ENCODE assay signal across 8 mouse cellular contexts in genomic region chr19:6236053-6236441, GRCm38 (mm10). TPM values are rescaled to one million over a fixed set of nuclear protein-coding genes. Genes with fewer than 3 reads are reported as not detected.
DNase-seq lines count a peak whose midpoint lies in the region; ATAC-seq and TF ChIP-seq lines count a peak whose summit lies in the region.

No protein-coding gene starts in this region.

- no peaks in the 10 kb centered on the region for H3K9me3 ChIP-seq in embryonic facial prominence, embryonic 15.5 days (replicated peaks)
- H3K9me3 ChIP-seq in limb, embryonic 14.5 days (ENCODE audit: control insufficient read depth, low read length): no peaks in the 10 kb centered on the region
- no peaks in the 10 kb centered on the region for H3K9me3 ChIP-seq in midbrain, postnatal 0 days (ENCODE audit: low read length)

- H3K4me2 ChIP-seq in embryonic facial prominence, embryonic 15.5 days (replicated peaks): peak overlapping the region; percentile 83
- H3K4me2 ChIP-seq in limb, embryonic 14.5 days (replicated peaks; ENCODE audit: low read depth, low read length, severe bottlenecking): peak overlapping the region; percentile 91
- H3K4me2 ChIP-seq in midbrain, postnatal 0 days (ENCODE audit: low read depth, low read length, poor library complexity, severe bottlenecking): peak overlapping the region; percentile 89

- H3K4me1 ChIP-seq in bone marrow, adult 2 months (ENCODE audit: control insufficient read depth, insufficient read depth, low read length): peaks cover 2% of the 10 kb centered on the region; the same call in 1 of the 2 replicates
- H3K4me1 ChIP-seq in embryonic facial prominence, embryonic 15.5 days: peaks cover 17% of the 10 kb centered on the region
- peaks cover 9% of the 10 kb centered on the region for H3K4me1 ChIP-seq in limb, embryonic 14.5 days (ENCODE audit: control insufficient read depth, insufficient read depth, low read length)
- peaks cover 11% of the 10 kb centered on the region for H3K4me1 ChIP-seq in midbrain, postnatal 0 days (ENCODE audit: insufficient read depth, low read length)

- no peak for TF ChIP-seq CTCF in bone marrow, adult 2 months (IDR thresholded peaks at IDR 0.05; ENCODE audit: control insufficient read depth, insufficient read depth, low read length)
- no peak for TF ChIP-seq CTCF in midbrain, postnatal 0 days (IDR thresholded peaks at IDR 0.05)

- peak; percentile 95 for DNase-seq in 3T3-L1 (ENCODE audit: low read depth, low spot score)
- peak; percentile 93 for DNase-seq in heart, adult 8-10 months (ENCODE audit: low spot score)
- DNase-seq in kidney, adult 9 months: peak; percentile 95
- DNase-seq in limb, embryonic 14.5 days (ENCODE audit: low spot score): peak; percentile 91
- peak; percentile 97 for DNase-seq in midbrain, postnatal 0 days (ENCODE audit: low spot score)
- peak; percentile 76 to 81 for DNase-seq in spleen, postnatal 14 days (ENCODE audit: low spot score in 2 of 2)

- peaks cover 23% of the 10 kb centered on the region for H3K36me3 ChIP-seq in embryonic facial prominence, embryonic 15.5 days
- H3K36me3 ChIP-seq in limb, embryonic 14.5 days (ENCODE audit: control insufficient read depth, insufficient read depth, low read length): peaks cover 25% of the 10 kb centered on the region
- H3K36me3 ChIP-seq in midbrain, postnatal 0 days (ENCODE audit: insufficient read depth, low read length): peaks cover 25% of the 10 kb centered on the region

- WGBS in bone marrow, adult 2 months: 0% methylated on average over 9 of the region's 9 CpGs
- 1% methylated on average over 9 of the region's 9 CpGs for WGBS in embryonic facial prominence, embryonic 15.5 days
- 0% methylated on average over 9 of the region's 9 CpGs for WGBS in limb, embryonic 14.5 days
- WGBS in midbrain, postnatal 0 days: 0% methylated on average over 9 of the region's 9 CpGs

- TF ChIP-seq POLR2A in bone marrow, adult 2 months (IDR thresholded peaks at IDR 0.05; ENCODE audit: borderline replicate concordance, control insufficient read depth, low read depth, low read length): no peak
- TF ChIP-seq POLR2A in limb, embryonic 14.5 days (IDR thresholded peaks at IDR 0.05; ENCODE audit: borderline replicate concordance, extremely low read depth, insufficient read depth, insufficient read length): no peak

- H3K9ac ChIP-seq in embryonic facial prominence, embryonic 15.5 days: peak overlapping the region; percentile 73
- peak overlapping the region; percentile 72 for H3K9ac ChIP-seq in limb, embryonic 14.5 days (ENCODE audit: low read depth, low read length, severe bottlenecking)
- peak overlapping the region; percentile 94 for H3K9ac ChIP-seq in midbrain, postnatal 0 days (replicated peaks; ENCODE audit: low read length, poor library complexity, severe bottlenecking)

- H3K4me3 ChIP-seq in bone marrow, adult 2 months (replicated peaks; ENCODE audit: control insufficient read depth, low read depth, low read length): peak overlapping the region; percentile 82
- H3K4me3 ChIP-seq in embryonic facial prominence, embryonic 15.5 days (replicated peaks): peak overlapping the region; percentile 82
- H3K4me3 ChIP-seq in limb, embryonic 14.5 days (replicated peaks; ENCODE audit: low read length): peak overlapping the region; percentile 83
- H3K4me3 ChIP-seq in midbrain, postnatal 0 days (ENCODE audit: low read depth, low read length): peak overlapping the region; percentile 92

- H3K27me3 ChIP-seq in embryonic facial prominence, embryonic 15.5 days: no peaks in the 10 kb centered on the region
- no peaks in the 10 kb centered on the region for H3K27me3 ChIP-seq in limb, embryonic 14.5 days (ENCODE audit: control insufficient read depth, insufficient read depth, low read length)
- no peaks in the 10 kb centered on the region for H3K27me3 ChIP-seq in midbrain, postnatal 0 days (ENCODE audit: insufficient read depth, low read length)

- peak overlapping the region; percentile 94 for H3K27ac ChIP-seq in bone marrow, adult 2 months (ENCODE audit: control insufficient read depth, insufficient read depth, low read depth, low read length, poor library complexity)
- peak overlapping the region; percentile 99 for H3K27ac ChIP-seq in embryonic facial prominence, embryonic 15.5 days (replicated peaks)
- peak overlapping the region; percentile 93 for H3K27ac ChIP-seq in limb, embryonic 14.5 days (replicated peaks; ENCODE audit: low read depth, low read length)
- H3K27ac ChIP-seq in midbrain, postnatal 0 days (ENCODE audit: low read depth, low read length): peak overlapping the region; percentile 89

- peak; percentile 91 for ATAC-seq in embryonic facial prominence, embryonic 15.5 days (ENCODE audit: insufficient number of reproducible peaks, low FRiP score, low TSS enrichment, low read depth)
- peak; percentile 90 for ATAC-seq in limb, embryonic 14.5 days (ENCODE audit: low FRiP score, low read depth)
- peak; percentile 91 for ATAC-seq in midbrain, postnatal 0 days (ENCODE audit: low FRiP score)

RNA-seq across cellular contexts. Expression of gene Ppp2r5b, which starts 0.4 kb away (rescaled TPM):
- 21.0 and 43.9 TPM in 2 replicates for polyA plus RNA-seq in bone marrow, adult 2 months (2011; ENCODE audit: insufficient read depth, insufficient read length, low replicate concordance, missing spikeins)
- 39.2 and 39.7 TPM in 2 replicates for polyA plus RNA-seq in embryonic facial prominence, embryonic 15.5 days (2015; fragmentation: Nextera tagmentation; extraction: Ambion mirVana)
- 10 to 100 TPM; 32.9 to 35.9 (median 34.4) TPM for total RNA-seq in heart, adult 8-10 months (2022)
- 45.0 and 48.1 TPM in 2 replicates for polyA plus RNA-seq in limb, embryonic 14.5 days (2012; rRNA removed)
- polyA plus RNA-seq in limb, embryonic 14.5 days (2014; fragmentation: Nextera tagmentation; extraction: Ambion mirVana): 27.5 and 27.8 TPM in 2 replicates
- 248 and 256 TPM in 2 replicates for total RNA-seq in midbrain, postnatal 0 days (2014; rRNA removed)
- 177 and 189 TPM in 2 replicates for polyA plus RNA-seq in midbrain, postnatal 0 days (2015; fragmentation: Nextera tagmentation; extraction: Ambion mirVana)

RNA-seq across cellular contexts. Expression of gene Atg2a, which starts 5.4 kb away (rescaled TPM):
- polyA plus RNA-seq in bone marrow, adult 2 months (2011; ENCODE audit: insufficient read depth, insufficient read length, low replicate concordance, missing spikeins): 17.0 and 36.4 TPM in 2 replicates
- 10.3 and 11.0 TPM in 2 replicates for polyA plus RNA-seq in embryonic facial prominence, embryonic 15.5 days (2015; fragmentation: Nextera tagmentation; extraction: Ambion mirVana)
- 10 to 100 TPM; 22.3 to 28.0 (median 25.8) TPM for total RNA-seq in heart, adult 8-10 months (2022)
- polyA plus RNA-seq in limb, embryonic 14.5 days (2012; rRNA removed): 18.3 and 25.7 TPM in 2 replicates
- polyA plus RNA-seq in limb, embryonic 14.5 days (2014; fragmentation: Nextera tagmentation; extraction: Ambion mirVana): 10.6 and 14.6 TPM in 2 replicates
- total RNA-seq in midbrain, postnatal 0 days (2014; rRNA removed): 34.3 and 38.2 TPM in 2 replicates
- polyA plus RNA-seq in midbrain, postnatal 0 days (2015; fragmentation: Nextera tagmentation; extraction: Ambion mirVana): 9.6 and 9.7 TPM in 2 replicates

RNA-seq across cellular contexts. Expression of gene Gpha2, which starts 9.9 kb away (rescaled TPM):
- polyA plus RNA-seq in bone marrow, adult 2 months (2011; ENCODE audit: insufficient read depth, insufficient read length, low replicate concordance, missing spikeins): not detected in 2 replicates
- 2.5 and 3.3 TPM in 2 replicates for polyA plus RNA-seq in embryonic facial prominence, embryonic 15.5 days (2015; fragmentation: Nextera tagmentation; extraction: Ambion mirVana)
- not detected for total RNA-seq in heart, adult 8-10 months (2022)
- polyA plus RNA-seq in limb, embryonic 14.5 days (2012; rRNA removed): 1.5 and 2.7 TPM in 2 replicates
- polyA plus RNA-seq in limb, embryonic 14.5 days (2014; fragmentation: Nextera tagmentation; extraction: Ambion mirVana): 1.2 and 2.3 TPM in 2 replicates
- total RNA-seq in midbrain, postnatal 0 days (2014; rRNA removed): not detected in 2 replicates
- polyA plus RNA-seq in midbrain, postnatal 0 days (2015; fragmentation: Nextera tagmentation; extraction: Ambion mirVana): 0.31 TPM in 1 of 2 replicates, not detected in the other

RNA-seq across cellular contexts. Expression of gene Ehd1, which starts 40.5 kb away (rescaled TPM):
- 40.0 and 63.1 TPM in 2 replicates for polyA plus RNA-seq in bone marrow, adult 2 months (2011; ENCODE audit: insufficient read depth, insufficient read length, low replicate concordance, missing spikeins)
- 77.2 and 83.5 TPM in 2 replicates for polyA plus RNA-seq in embryonic facial prominence, embryonic 15.5 days (2015; fragmentation: Nextera tagmentation; extraction: Ambion mirVana)
- 10 to 100 TPM; 88.7 to 99.1 (median 92.3) TPM for total RNA-seq in heart, adult 8-10 months (2022)
- polyA plus RNA-seq in limb, embryonic 14.5 days (2012; rRNA removed): 160 and 232 TPM in 2 replicates
- 68.7 and 81.8 TPM in 2 replicates for polyA plus RNA-seq in limb, embryonic 14.5 days (2014; fragmentation: Nextera tagmentation; extraction: Ambion mirVana)
- 117 and 139 TPM in 2 replicates for total RNA-seq in midbrain, postnatal 0 days (2014; rRNA removed)
- 73.0 and 74.0 TPM in 2 replicates for polyA plus RNA-seq in midbrain, postnatal 0 days (2015; fragmentation: Nextera tagmentation; extraction: Ambion mirVana)

RNA-seq across cellular contexts. Expression of gene Majin, which starts 51.9 kb away (rescaled TPM):
- polyA plus RNA-seq in bone marrow, adult 2 months (2011; ENCODE audit: insufficient read depth, insufficient read length, low replicate concordance, missing spikeins): not detected in 2 replicates
- 0.11 and 0.13 TPM in 2 replicates for polyA plus RNA-seq in embryonic facial prominence, embryonic 15.5 days (2015; fragmentation: Nextera tagmentation; extraction: Ambion mirVana)
- not detected for total RNA-seq in heart, adult 8-10 months (2022)
- polyA plus RNA-seq in limb, embryonic 14.5 days (2012; rRNA removed): 0.05 and 0.09 TPM in 2 replicates
- polyA plus RNA-seq in limb, embryonic 14.5 days (2014; fragmentation: Nextera tagmentation; extraction: Ambion mirVana): not detected in 2 replicates
- not detected in 2 replicates for total RNA-seq in midbrain, postnatal 0 days (2014; rRNA removed)
- 0.16 and 0.18 TPM in 2 replicates for polyA plus RNA-seq in midbrain, postnatal 0 days (2015; fragmentation: Nextera tagmentation; extraction: Ambion mirVana)

Comparison
In these comparisons a context has a peak if more than half of its experiments do, and no peak if none do; other contexts are left out.
1. Peak in every context shown above with its lines: DNase-seq, ATAC-seq, H3K4me3 ChIP-seq and H3K27ac ChIP-seq.